Mouse (Mus musculus): ENCODE measurements around the gene Muc1. TPM values are rescaled to one million over a fixed set of nuclear protein-coding genes. Genes with fewer than 3 reads are reported as not detected.
A peak's percentile ranks its signal among the peaks of the same experiment; 100 is the strongest.

The Muc1 gene
- total RNA-seq, 2 experiments from 2014 or later: not detected

DNA sequence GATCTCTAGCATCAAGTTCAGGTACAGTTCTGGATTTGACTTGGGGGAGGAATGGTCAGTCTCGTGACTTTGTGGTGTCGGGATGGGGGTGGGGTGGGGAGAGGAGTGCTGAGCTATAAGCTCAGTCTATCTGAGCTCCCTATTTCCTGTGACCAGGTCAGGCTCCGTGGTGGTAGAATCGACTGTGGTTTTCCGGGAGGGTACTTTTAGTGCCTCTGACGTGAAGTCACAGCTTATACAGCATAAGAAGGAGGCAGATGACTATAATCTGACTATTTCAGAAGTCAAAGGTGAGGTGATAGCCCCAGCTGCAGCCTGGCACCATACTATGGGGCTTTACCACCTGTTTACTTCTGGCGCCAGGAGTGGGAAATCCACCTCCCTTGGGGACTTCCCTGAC, 2.5 kb downstream of the Muc1 start:
- no peak for ATAC-seq (replicated peaks; ENCODE audit: low FRiP score, poor library complexity, severe bottlenecking)

DNA sequence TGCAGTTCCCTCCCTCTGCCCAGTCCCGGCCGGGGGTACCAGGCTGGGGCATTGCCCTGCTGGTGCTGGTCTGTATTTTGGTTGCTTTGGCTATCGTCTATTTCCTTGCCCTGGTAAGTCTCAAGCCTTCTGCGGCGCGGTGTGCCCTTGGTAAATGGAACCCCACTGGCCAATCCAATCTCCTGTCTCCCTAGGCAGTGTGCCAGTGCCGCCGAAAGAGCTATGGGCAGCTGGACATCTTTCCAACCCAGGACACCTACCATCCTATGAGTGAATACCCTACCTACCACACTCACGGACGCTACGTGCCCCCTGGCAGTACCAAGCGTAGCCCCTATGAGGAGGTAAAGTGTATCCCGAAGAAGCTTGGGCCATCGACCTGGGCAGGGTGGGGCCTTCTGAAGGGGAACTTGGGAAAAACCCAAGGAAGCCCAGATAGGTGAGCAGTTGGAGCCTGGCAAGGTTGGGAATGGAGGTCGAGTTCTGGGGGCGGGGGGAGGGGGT, 3.0 kb downstream of the Muc1 start:
- ATAC-seq (replicated peaks; ENCODE audit: low FRiP score, poor library complexity, severe bottlenecking): no peak

DNA sequence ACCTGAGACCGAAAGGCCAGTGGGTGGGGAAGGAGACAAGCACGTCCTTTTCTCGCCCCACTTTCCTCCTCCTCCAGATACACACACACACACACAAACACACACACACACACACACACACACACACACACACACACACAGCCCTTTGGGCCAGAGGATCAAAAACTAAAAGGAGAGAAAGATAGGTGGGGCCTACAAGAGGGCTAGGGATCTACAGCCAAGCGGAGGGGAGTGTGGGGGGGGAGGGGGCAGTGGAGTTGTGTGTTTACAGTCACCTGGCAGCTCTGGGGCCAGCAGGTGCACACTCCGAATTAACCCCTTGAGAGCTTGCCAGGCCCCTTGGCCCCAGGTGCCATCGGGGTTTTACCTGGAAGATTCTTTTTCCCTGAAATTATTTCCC, 3.8 kb downstream of the Muc1 start:
- ATAC-seq (replicated peaks; ENCODE audit: low FRiP score, poor library complexity, severe bottlenecking): no peak

DNA sequence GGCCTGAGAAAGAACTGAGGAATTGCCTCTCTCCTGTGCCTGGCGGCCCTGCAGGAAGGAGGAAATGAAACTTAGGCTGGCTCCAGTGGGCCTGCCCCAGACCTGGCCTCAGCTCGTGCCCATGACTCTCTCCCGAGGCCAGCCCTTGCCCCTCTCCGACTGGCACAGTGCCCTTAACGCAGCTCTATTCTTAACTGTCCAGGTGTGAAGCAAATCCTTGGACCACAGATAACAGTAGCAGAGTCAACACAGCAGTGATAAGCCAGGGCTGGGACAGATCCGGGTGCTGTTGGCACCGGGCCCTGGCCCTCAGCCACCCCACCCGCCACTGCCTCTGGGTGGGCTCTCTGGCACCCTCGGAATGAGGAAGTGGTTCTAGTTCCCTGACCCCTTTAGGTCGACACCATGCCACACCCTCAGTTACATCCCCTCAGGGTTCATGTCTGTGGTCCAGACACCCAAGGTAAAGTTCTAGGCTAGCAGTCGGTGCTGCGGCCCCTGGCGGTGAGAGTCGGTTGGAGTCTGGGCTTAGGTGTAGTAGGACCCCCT, 4.8 kb downstream of the Muc1 start:
- no peak for ATAC-seq (replicated peaks; ENCODE audit: low FRiP score, poor library complexity, severe bottlenecking)

DNA sequence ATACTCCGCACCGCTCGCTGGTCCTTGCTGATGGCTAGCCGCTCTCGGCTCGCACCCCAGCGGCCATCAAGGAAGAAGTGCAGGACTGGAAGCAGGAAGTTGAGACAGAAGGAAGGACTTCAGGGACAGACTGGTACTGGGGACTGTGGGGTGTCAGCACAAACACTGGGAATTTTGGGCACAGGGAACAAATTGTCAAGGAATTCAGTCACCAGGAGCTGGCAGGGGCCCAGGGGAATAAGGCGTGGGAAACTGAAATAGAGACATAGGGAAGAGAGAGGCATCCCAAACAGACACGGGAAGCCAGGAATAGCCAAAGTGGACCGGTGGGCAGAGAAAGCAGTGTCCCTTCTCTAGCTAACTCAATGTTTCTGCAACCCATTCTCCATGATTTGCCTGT, 7.7 kb downstream of the Muc1 start:
- no peak for ATAC-seq (replicated peaks; ENCODE audit: low FRiP score, poor library complexity, severe bottlenecking)

DNA sequence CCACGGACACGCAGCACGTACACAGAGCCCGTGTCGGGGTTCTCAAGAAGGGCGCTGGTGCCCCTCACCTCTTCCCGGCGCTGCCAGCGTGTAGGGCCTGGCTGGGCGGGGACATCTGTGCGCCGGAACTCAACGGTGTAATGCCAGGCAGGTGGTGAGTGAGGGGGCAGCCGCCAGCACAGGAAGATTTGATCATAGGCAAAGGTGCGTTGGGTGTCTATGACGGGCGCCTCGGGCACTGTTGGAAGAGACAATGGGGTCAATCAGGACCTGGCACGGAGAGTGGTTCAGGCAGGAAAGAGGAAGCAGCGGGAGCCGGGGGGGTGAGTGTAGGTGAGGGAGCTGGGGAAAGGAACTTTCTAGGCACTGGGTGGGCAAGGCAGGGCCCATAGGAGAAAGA, 8.8 kb downstream of the Muc1 start:
- no peak for ATAC-seq (replicated peaks; ENCODE audit: low FRiP score, poor library complexity, severe bottlenecking)

DNA sequence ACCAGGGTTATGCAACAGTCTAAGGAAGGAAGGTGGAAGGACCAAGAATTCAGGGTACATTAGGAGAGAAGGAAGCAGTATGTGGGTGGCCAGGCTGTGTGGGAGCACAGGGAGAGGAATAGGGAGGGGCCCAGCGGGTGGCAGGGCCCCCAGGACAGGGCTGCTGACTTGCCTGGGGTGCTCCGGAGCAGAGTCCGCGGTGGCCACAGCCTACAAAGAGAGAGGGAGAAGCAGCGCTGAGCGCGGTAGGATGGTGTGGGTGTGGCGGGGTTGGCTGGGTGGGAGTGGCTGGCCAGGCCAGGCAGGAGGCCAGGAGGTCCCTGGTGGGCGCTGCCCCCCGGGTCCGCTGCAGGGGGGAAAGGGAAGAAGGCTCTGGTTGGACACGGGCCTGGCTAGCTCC, 9.6 kb downstream of the Muc1 start:
- no peak for ATAC-seq (replicated peaks; ENCODE audit: low FRiP score, poor library complexity, severe bottlenecking)

DNA sequence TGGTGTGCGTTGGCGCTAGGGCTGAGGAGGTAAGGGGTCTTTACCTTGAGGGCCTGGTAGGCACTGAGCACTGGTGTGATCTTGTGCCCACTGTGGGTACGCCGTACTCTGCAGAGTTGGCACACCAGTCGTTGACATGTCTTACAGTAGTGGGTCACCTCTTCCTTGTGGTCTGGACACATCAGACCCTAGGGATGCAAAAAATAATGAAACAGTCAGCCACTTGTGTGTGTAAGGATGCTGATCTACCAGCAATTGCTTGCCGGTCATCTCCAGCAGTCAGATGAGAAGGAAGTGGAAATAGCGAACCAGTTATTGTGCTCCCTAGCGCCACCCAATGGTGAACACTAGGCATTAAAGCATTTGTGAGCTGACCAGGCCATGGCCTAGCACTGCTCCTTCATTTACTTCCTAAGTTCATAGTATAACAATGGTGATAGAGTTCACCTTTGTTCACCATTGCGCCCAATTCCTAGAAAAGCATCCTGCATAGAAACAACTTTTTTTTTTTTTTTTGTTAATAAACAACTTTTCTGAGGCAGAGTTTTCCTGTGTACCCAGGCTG, 13.6 kb downstream of the Muc1 start:
- ATAC-seq (replicated peaks; ENCODE audit: low FRiP score, poor library complexity, severe bottlenecking): no peak

DNA sequence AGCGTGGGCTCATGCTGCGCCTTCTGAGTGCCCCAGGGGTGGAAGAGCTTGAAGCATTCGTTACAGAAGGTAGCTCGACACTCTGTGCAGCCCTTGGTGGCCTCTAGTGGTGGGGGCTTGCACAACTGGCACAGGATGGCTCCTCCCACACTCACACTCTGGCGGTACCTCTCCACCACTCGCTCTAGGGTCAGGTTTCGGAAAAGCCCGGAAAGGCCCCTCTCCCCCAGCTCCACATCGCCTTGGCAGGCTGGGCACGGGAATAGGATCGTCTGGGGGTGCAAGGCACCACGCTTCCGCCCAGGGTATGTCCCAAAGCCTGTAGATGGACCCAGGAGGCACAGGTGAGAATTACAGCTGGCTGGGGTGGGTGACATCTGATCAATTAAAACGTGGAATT, 14.8 kb downstream of the Muc1 start:
- ATAC-seq (replicated peaks; ENCODE audit: low FRiP score, poor library complexity, severe bottlenecking): no peak

DNA sequence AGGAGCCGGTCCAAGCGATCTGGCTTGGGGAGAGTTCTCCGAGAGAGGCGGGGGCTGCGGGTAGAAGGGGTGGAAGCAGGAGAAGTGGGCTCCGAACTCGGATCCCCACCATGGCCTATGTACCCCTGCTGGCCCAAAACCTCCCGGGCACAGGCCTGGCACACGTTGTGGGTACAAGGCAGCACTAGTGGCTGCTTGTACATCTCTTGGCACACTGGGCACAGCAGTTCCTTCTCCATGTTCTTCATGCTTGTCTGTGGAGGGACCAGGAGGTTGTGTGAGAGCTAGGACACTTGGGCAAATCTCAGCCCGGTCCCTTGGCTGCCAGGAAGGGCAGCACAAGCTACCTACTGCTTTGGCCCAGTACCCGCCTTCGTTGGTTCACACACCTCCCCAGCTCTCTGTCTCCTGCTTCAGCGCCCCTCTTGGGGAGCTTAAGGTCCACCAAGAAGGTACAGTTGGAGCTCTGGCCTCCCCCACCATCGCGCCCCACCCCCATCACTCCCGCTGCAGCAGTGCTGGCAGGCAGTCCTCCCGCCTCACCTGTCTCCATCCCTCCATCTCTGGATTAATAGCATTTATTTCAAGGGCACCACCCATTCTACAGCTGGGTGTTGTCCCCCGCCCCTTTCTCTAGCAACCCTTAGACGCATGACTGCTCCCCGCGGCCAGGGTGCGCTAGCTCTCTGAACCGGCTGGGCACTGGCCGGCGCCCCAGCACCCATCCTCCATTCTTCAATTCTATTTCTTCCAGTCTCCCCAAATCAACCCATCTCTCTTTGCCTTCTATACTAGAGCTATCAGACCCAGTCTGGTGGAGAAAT, 15.5 kb downstream of the Muc1 start:
- no peak for ATAC-seq (replicated peaks; ENCODE audit: low FRiP score, poor library complexity, severe bottlenecking)

DNA sequence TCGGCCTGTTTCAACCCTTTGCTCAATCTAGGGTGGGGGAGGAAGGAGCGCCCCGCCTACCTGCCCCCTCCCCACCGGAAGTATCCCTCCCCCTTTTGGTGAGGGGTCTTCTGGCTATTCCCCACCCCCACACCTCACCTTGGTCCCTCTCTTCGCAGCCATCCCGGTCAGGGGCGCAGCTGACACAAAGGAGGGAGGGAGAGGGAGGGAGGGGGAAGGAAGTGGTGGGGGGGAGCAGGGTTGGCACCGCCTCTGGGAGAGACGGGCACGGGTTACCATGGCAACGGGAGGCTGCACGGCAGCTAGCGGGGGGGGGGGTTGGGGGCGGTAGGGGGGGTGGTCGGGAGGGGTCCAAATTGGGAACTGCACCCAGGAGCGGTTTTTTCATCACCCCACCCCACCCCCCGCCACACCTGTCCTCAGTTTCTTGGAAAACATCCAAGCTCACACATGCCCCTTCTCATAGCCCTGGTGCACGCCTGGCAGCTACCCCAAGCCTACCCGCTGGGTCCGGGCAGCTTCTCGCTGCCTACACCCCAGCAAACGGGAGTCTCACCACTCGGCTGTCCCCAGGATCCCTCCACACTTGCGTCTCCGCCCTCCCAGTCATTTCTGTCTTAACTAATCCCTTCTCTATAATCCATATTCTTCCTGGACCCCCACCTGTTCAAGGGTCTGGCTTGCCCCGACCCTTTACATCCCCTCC, 16.3 kb downstream of the Muc1 start:
- ATAC-seq (replicated peaks; ENCODE audit: low FRiP score, poor library complexity, severe bottlenecking): no peak

DNA sequence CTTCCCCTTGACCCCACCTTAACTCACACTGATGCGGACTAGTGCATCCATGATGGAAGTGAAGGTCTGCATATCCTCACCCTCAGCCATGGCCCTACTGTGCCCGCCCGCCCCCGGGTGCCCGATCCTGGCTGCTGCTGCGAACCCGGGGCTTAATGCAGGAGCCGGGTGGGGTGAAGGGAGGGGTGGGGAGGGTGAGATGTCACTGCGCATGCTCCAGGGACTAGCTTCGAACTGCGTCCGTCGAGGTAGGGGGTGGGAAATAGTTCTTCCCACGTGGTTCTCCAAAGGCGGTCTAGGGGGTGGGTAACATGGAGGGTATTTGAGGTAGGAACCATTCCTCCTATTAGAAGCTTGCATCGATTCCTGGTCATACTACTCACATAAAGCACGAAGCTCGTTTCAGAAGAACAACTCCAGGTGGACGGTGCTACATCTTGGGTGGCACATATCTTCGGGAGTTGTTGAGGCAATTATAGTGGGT, 16.9 kb downstream of the Muc1 start, which contains the start of gene Krtcap2:
Krtcap2 (plus strand) TSS at position 279 of the 484 bp plus-strand sequence.
- no peak for ATAC-seq (replicated peaks; ENCODE audit: low FRiP score, poor library complexity, severe bottlenecking)

DNA sequence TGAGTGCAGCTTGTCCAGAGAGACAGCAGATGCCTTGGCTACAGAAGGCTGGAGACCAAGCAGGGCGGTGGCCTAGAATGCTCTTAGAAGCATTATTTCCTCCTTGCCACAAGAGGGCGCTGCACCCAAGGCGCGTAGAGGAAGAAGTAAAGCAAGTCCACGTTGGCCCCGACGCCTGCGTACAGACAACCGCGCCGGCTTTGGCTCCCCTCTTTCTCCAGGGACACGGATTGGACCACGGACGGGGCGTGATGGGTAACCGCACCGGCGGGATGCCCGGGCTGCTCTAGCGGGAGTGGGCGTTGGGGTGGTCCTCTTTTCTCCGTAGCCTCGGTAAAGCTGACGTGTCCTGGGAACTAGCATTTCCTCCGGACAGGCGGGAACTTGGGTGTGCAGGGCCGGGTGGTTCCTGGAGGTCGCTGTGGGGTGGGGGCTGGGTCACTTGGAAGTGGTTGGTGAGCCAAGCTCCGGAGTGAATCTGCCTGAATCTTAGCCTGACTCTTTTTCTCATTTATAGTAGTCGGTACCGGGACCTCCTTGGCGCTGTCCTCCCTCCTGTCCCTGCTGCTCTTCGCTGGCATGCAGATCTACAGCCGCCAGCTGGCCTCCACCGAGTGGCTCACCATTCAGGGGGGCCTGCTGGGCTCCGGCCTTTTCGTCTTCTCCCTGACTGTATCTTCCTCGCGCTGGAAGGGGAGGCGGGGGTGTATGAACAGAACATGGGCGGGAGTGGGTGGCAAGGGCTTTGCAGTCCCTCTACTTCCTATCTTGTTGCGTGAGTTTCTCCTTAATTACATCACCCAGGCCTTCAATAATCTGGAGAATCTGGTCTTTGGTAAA, 17.6 kb downstream of the Muc1 start, which contains the start of gene Trim46:
Trim46 (minus strand) TSS at position 49 of the 840 bp plus-strand sequence.
- ATAC-seq (replicated peaks; ENCODE audit: low FRiP score, poor library complexity, severe bottlenecking): peak; percentile 89

DNA sequence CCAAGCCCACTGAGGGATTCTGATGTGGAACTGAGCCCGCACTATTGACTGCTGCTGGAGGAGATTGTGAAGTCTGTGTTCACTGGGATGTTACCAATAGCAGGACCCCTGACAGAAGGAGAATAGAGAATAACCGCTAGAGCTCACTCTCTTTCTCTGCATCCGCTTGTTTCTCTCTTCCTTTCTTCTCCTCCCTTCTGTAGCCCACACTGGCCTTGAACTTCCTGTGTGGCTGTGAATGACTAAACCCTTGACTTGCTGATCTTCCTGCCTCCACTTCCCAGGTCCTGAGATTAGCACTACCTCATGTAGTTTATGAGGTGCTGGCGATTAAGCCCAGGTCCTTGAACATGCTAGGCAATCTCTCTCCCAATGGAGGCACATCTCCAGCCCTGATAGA, 18.6 kb downstream of the Muc1 start:
- no peak for ATAC-seq (replicated peaks; ENCODE audit: low FRiP score, poor library complexity, severe bottlenecking)

DNA sequence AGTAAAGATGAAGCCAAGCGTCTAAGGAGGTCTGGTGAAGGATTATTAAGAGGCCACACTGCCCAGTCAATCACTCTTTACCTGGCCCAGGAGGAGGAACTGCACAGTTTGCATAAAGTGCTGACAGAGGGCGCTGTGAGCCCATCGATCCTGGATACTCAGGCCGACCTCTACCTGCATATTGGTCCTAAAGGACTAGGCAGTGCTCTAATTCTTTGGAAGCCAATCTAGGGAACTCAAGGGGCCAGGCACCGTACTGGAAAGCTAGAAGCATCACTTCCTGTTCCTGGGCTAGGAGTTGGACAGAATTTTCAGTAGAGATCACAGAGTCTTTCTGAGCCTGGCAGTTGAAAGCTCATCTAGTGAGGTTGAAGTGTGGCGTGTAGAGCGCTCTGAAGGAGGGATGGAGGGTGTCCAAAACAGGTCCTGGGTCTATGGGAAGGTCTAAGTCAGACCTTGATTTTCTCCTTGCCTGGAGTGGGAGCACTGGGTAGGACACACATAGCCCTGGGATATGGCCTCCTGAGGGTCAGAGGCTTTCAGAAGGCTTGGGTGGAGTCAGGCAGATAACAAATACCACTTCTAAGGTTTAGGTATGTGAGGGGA, 21.7 kb downstream of the Muc1 start:
- ATAC-seq (replicated peaks; ENCODE audit: low FRiP score, poor library complexity, severe bottlenecking): no peak

DNA sequence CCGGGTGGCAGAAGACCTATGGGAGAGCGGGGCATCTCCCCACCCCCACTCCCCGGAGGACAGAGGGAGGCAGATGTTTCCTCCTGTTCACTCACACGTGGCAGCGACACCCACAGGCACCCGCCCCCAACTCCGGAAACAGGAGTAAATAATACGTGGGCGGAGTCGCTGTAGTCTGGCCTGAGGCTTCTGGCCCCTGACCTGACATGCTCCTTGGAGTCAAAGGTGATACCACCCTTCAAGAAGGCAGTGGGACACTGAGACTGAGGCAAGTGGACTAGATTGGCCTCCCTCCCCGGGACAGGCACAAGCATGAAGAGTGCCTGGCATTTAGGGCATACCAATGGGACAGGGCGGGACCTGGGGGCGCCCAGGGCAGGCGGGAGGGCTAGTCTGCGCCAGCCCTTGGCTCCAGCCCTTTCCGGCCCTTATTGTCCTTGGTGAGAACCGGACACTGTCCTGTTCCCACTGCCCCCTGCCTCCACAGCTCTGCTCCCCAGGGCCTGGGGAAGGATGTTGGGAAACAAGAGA, 22.6 kb downstream of the Muc1 start:
- no peak for ATAC-seq (replicated peaks; ENCODE audit: low FRiP score, poor library complexity, severe bottlenecking)

DNA sequence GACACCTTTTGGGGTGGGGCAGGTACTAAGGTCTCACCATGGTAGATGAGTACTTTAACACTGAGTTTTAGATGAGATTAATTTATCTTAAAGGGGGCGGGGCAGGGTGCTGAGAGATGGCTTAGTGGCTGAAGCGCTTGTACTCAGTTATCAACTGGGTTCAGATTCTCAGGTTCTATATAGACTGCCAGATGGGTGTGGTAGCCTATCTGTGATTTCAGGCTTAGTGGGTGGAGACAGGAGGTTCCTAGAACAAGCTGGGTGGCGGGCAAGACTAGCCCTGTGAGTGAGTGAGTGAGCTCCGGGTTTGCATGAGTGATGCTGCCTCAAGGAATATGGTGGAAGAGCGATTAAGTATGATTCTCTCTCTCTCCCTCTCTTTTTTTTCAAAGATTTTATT, 26.1 kb downstream of the Muc1 start:
- no peak for ATAC-seq (replicated peaks; ENCODE audit: low FRiP score, poor library complexity, severe bottlenecking)

DNA sequence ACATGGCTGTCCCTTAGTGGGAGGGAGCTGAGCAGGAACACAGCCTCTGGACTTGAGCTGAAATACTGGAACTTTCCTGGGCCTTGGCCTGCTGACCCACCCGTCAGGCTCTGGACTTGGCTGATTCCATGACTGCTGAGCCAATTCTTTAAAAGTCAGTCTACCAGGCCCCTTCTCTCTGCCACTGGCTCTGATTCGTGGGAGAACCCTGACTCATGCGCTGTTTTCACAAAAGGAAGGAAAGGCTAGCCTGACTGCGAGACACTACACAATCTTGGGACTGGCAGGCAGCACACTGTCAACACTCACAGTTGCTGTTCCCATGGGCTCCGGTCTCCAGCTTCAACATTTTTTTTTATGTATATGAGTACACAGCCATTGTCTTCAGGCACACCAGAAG, 27.3 kb downstream of the Muc1 start:
- no peak for ATAC-seq (replicated peaks; ENCODE audit: low FRiP score, poor library complexity, severe bottlenecking)

DNA sequence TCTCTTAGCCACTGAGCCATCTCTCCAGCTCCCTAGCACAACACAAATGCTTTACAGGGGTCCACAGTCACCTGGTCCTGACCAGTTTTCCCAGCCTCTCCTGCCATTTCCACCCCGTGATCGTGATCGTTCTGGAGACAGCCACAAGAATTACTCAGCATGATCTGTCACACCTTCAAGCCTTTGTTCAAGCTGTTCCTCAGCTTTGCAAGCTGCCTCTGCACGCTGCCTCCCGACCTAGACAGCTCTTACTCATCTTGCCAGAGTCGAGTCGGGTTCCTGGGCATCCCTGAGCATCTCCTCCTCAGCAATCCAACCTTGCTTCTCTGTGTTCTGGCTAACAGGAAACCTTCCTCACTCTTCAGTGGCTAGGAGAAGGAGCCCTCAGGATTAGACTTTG, 30.2 kb downstream of the Muc1 start, which contains the start of gene Dpm3:
Dpm3 (plus strand) TSS at position 283 of the 400 bp plus-strand sequence.
- no peak for ATAC-seq (replicated peaks; ENCODE audit: low FRiP score, poor library complexity, severe bottlenecking)

Measured in erythroblast, adult 5-6 weeks (primary cell).